Mouse (Mus musculus) myocyte (in vitro differentiated cells): ENCODE data around the gene Yes1. TPM values are rescaled to one million over a fixed set of nuclear protein-coding genes. Genes with fewer than 3 reads are reported as not detected.
"Not testable (repeated sequence)": the region's sequence is repeated elsewhere in the genome, so short reads cannot be mapped to it uniquely, and the experiment has no call there.

Experiments
- H3K27me3 ChIP-seq: one replicate; pipeline ENCODE4 v1.6.1; 2011; ENCODE audit not compliant: control insufficient read depth, insufficient read depth, insufficient read length
- H3K36me3 ChIP-seq: one replicate; pipeline ENCODE4 v1.6.1; 2011; ENCODE audit not compliant: control insufficient read depth, insufficient read depth
- H3K4me2 ChIP-seq: one replicate; pipeline ENCODE4 v1.6.1; 2011; ENCODE audit warnings: low read depth, control low read depth
- H3K4me3 ChIP-seq: one replicate; pipeline ENCODE4 v1.5.1; 2011; ENCODE audit warnings: mild to moderate bottlenecking, control low read depth, moderate library complexity
- H3K79me2 ChIP-seq: one replicate; pipeline ENCODE4 v1.6.1; 2011; ENCODE audit not compliant: control insufficient read depth, insufficient read depth
- H3ac ChIP-seq: one replicate; pipeline ENCODE4 v1.6.1; 2011; ENCODE audit not compliant: control insufficient read depth, insufficient read length
- CEBPB ChIP-seq: IDR thresholded peaks from 2 replicates; pipeline ENCODE4 v1.6.1; 2011; ENCODE audit warnings: mild to moderate bottlenecking, moderate library complexity; ENCODE audit not compliant: poor library complexity, insufficient read depth, severe bottlenecking
- E2F4 ChIP-seq: IDR thresholded peaks from one replicate; pipeline ENCODE4 v1.6.1; 2011; ENCODE audit warnings: mild to moderate bottlenecking, control low read depth, moderate library complexity; ENCODE audit not compliant: insufficient read depth
- MAX ChIP-seq: IDR thresholded peaks from one replicate; pipeline ENCODE4 v1.6.1; 2011; ENCODE audit warnings: low read depth, mild to moderate bottlenecking, control low read depth
- MYOD1 ChIP-seq, 3 experiments: IDR thresholded peaks; one replicate each; pipeline ENCODE4 v1.6.1; 2011; ENCODE audit warnings: control low read depth in 2 of 3, low read depth in 2 of 3, mild to moderate bottlenecking in 2 of 3, moderate library complexity in 1 of 3; ENCODE audit not compliant: insufficient read length in 2 of 3, control insufficient read depth in 1 of 3
- MYOG ChIP-seq, 3 experiments: IDR thresholded peaks; one replicate each; pipeline ENCODE4 v1.6.1; 2011; ENCODE audit warnings: control low read depth in 2 of 3, low read depth in 2 of 3, mild to moderate bottlenecking in 2 of 3; ENCODE audit not compliant: insufficient read length in 2 of 3, control insufficient read depth in 1 of 3, insufficient read depth in 1 of 3
- POLR2A ChIP-seq: IDR thresholded peaks from one replicate; pipeline ENCODE4 v1.6.1; 2011; ENCODE audit warnings: low read depth, mild to moderate bottlenecking, control low read depth, moderate library complexity; ENCODE audit not compliant: insufficient read length
- POLR2AphosphoS2 ChIP-seq: IDR thresholded peaks from one replicate; pipeline ENCODE4 v1.6.1; 2011; ENCODE audit warnings: low read depth, control low read depth; ENCODE audit not compliant: insufficient read length
- REST ChIP-seq: IDR thresholded peaks from one replicate; pipeline ENCODE4 v1.6.1; 2011; ENCODE audit warnings: mild to moderate bottlenecking, control low read depth, moderate library complexity; ENCODE audit not compliant: insufficient read depth, insufficient read length
- SRF ChIP-seq: IDR thresholded peaks from one replicate; pipeline ENCODE4 v1.6.1; 2011; ENCODE audit warnings: low read depth; ENCODE audit not compliant: control insufficient read depth, insufficient read length
- TCF12 ChIP-seq: IDR thresholded peaks from one replicate; pipeline ENCODE4 v1.6.1; 2011; ENCODE audit warnings: mild to moderate bottlenecking, control low read depth; ENCODE audit not compliant: poor library complexity, insufficient read depth, severe bottlenecking
- TCF3 ChIP-seq: IDR thresholded peaks from one replicate; pipeline ENCODE4 v1.6.1; 2011; ENCODE audit warnings: low read depth, control low read depth; ENCODE audit not compliant: insufficient read length
- USF1 ChIP-seq: IDR thresholded peaks from one replicate; pipeline ENCODE4 v1.6.1; 2011; ENCODE audit warnings: low read depth, mild to moderate bottlenecking, control low read depth, moderate library complexity
- polyA plus RNA-seq: library from polyadenylated mRNA; unstranded; fragments of >200 nt; fragmentation: generic; extraction: Trizol; gene quantifications from one replicate; pipeline ENCODE4 v1.2.1, GENCODE M21; 2012; ENCODE audit warnings: missing spikeins

Yes1 gene
- polyA plus RNA-seq, 1 experiment: 3.3 TPM

- H3K4me2 ChIP-seq: no peak overlapping the region
- H3K79me2 ChIP-seq: no peaks in the 10 kb centered on the region
- no peaks in the 10 kb centered on the region for H3K27me3 ChIP-seq
- H3K4me3 ChIP-seq: no peak overlapping the region
- no peaks in the 10 kb centered on the region for H3K36me3 ChIP-seq
- no peak overlapping the region for H3ac ChIP-seq
- TF ChIP-seq MYOG (IDR thresholded peaks at IDR 0.05; ENCODE audit: control insufficient read depth in 1 of 3, insufficient read depth in 1 of 3, insufficient read length in 2 of 3, low read depth in 2 of 3) (no peak), USF1 (no peak), TCF3 (no peak), CEBPB (no peak)
Measured at GRCm38 (mm10) chr5:32720416-32720815, 109.4 kb downstream of the Yes1 start.

- Histone ChIP-seq H3K27me3 (no peaks in the 10 kb centered on the region), H3K4me3 (no peak overlapping the region), H3K4me2 (peak overlapping the region; percentile 41), H3K36me3 (no peaks in the 10 kb centered on the region), H3K79me2 (no peaks in the 10 kb centered on the region), H3ac (no peak overlapping the region)
- no peak for TF ChIP-seq REST
- TF ChIP-seq MAX: no peak
- TF ChIP-seq SRF: no peak
- TF ChIP-seq TCF3: no peak
- TF ChIP-seq USF1: no peak
- TF ChIP-seq MYOD1 (IDR thresholded peaks at IDR 0.05; ENCODE audit: control insufficient read depth in 1 of 3, insufficient read length in 2 of 3, low read depth in 2 of 3): peak; percentile 52 to 64 (median 64)
- no peak for TF ChIP-seq POLR2A
- TF ChIP-seq POLR2AphosphoS2: no peak
- TF ChIP-seq E2F4: no peak
- TF ChIP-seq TCF12: peak; percentile 31
- no peak for TF ChIP-seq CEBPB
- TF ChIP-seq MYOG (IDR thresholded peaks at IDR 0.05; ENCODE audit: control insufficient read depth in 1 of 3, insufficient read depth in 1 of 3, insufficient read length in 2 of 3, low read depth in 2 of 3): peak in 2 of 3 experiments; percentile 47 to 50
Measured at GRCm38 (mm10) chr5:32721316-32721715, 110.3 kb downstream of the Yes1 start.

GRCm38 (mm10) chr5:32722263-32722662 is 111.3 kb downstream of the Yes1 start:
- Histone ChIP-seq H3K4me3 (no peak overlapping the region), H3K79me2 (no peaks in the 10 kb centered on the region), H3ac (no peak overlapping the region), H3K27me3 (no peaks in the 10 kb centered on the region), H3K4me2 (peak overlapping the region; percentile 22), H3K36me3 (no peaks in the 10 kb centered on the region)
- TF ChIP-seq POLR2AphosphoS2 (no peak), MYOG (IDR thresholded peaks at IDR 0.05; ENCODE audit: control insufficient read depth in 1 of 3, insufficient read depth in 1 of 3, insufficient read length in 2 of 3, low read depth in 2 of 3) (peak in 2 of 3 experiments; percentile 45 to 76), MYOD1 (IDR thresholded peaks at IDR 0.05; ENCODE audit: control insufficient read depth in 1 of 3, insufficient read length in 2 of 3, low read depth in 2 of 3) (peak in 2 of 3 experiments; percentile 70 to 84), SRF (no peak), E2F4 (no peak), USF1 (no peak), POLR2A (no peak), MAX (no peak), REST (no peak), CEBPB (no peak), TCF3 (no peak), TCF12 (no peak)

- H3K4me3 ChIP-seq, H3K27me3 ChIP-seq, H3ac ChIP-seq, H3K36me3 ChIP-seq, H3K79me2 ChIP-seq: not testable (repeated sequence)
- peak overlapping the region; percentile 22 for H3K4me2 ChIP-seq
Measured at GRCm38 (mm10) chr5:32722711-32723110, 111.7 kb downstream of the Yes1 start.

GRCm38 (mm10) chr5:32723981-32724380 is 113.0 kb downstream of the Yes1 start:
- no peaks in the 10 kb centered on the region for H3K36me3 ChIP-seq
- TF ChIP-seq E2F4 (no peak), TCF12 (no peak), CEBPB (no peak), USF1 (no peak), MAX (no peak), REST (no peak), MYOG (IDR thresholded peaks at IDR 0.05; ENCODE audit: control insufficient read depth in 1 of 3, insufficient read depth in 1 of 3, insufficient read length in 2 of 3, low read depth in 2 of 3) (no peak), POLR2AphosphoS2 (no peak), MYOD1 (IDR thresholded peaks at IDR 0.05; ENCODE audit: control insufficient read depth in 1 of 3, insufficient read length in 2 of 3, low read depth in 2 of 3) (no peak), POLR2A (no peak), SRF (no peak), TCF3 (no peak)
- no peaks in the 10 kb centered on the region for H3K79me2 ChIP-seq
- no peak overlapping the region for H3K4me2 ChIP-seq
- H3ac ChIP-seq: no peak overlapping the region
- H3K4me3 ChIP-seq: no peak overlapping the region
- H3K27me3 ChIP-seq: no peaks in the 10 kb centered on the region
